Mouse (Mus musculus): ENCODE measurements at regions not wholly inside any gene's neighbourhood (a gene's known extent, or its start where the extent isn't known, plus 50 kb on each side); places are given as distances from the start of the nearest gene placed in this dataset.

GRCm38 (mm10) chr14:120642591-120642990, 164.3 kb downstream of the Rap2a start:
- in situ Hi-C loops (cut with MboI; ENCODE audit: low pct_unique_long_range_greater_than_20kb in 1 of 2, low sequenced_read_pairs in 2 of 2, unreplicated experiment in 1 of 2), result no loop called here

- in situ Hi-C loops (cut with MboI; ENCODE audit: low pct_unique_long_range_greater_than_20kb in 1 of 2, low sequenced_read_pairs in 2 of 2, unreplicated experiment in 1 of 2), result no loop called here
These were observed 173.8 kb downstream of the Rap2a start for GRCm38 (mm10) chr14:120652034-120652433.

GRCm38 (mm10) chr14:120660321-120660781, 182.1 kb downstream of the Rap2a start:
- in situ Hi-C loops (cut with MboI; ENCODE audit: low pct_unique_long_range_greater_than_20kb in 1 of 2, low sequenced_read_pairs in 2 of 2, unreplicated experiment in 1 of 2), result no loop called here

- in situ Hi-C loops (cut with MboI; ENCODE audit: low pct_unique_long_range_greater_than_20kb in 1 of 2, low sequenced_read_pairs in 2 of 2, unreplicated experiment in 1 of 2), result no loop called here
These were observed 182.9 kb downstream of the Rap2a start for GRCm38 (mm10) chr14:120661111-120661510.

GRCm38 (mm10) chr14:120669665-120670064, 191.4 kb downstream of the Rap2a start:
- in situ Hi-C loops (cut with MboI; ENCODE audit: low pct_unique_long_range_greater_than_20kb in 1 of 2, low sequenced_read_pairs in 2 of 2, unreplicated experiment in 1 of 2), result no loop called here

GRCm38 (mm10) chr14:120675752-120676151, 197.5 kb downstream of the Rap2a start:
- in situ Hi-C loops (cut with MboI; ENCODE audit: low pct_unique_long_range_greater_than_20kb in 1 of 2, low sequenced_read_pairs in 2 of 2, unreplicated experiment in 1 of 2), result no loop called here

- in situ Hi-C loops (cut with MboI; ENCODE audit: low pct_unique_long_range_greater_than_20kb in 1 of 2, low sequenced_read_pairs in 2 of 2, unreplicated experiment in 1 of 2), result no loop called here
These were observed 200.3 kb downstream of the Rap2a start for GRCm38 (mm10) chr14:120678533-120678932.

- in situ Hi-C loops (cut with MboI; ENCODE audit: low pct_unique_long_range_greater_than_20kb in 1 of 2, low sequenced_read_pairs in 2 of 2, unreplicated experiment in 1 of 2), result no loop called here
These were observed 200.8 kb downstream of the Rap2a start for GRCm38 (mm10) chr14:120679072-120679471.

- in situ Hi-C loops (cut with MboI; ENCODE audit: low pct_unique_long_range_greater_than_20kb in 1 of 2, low sequenced_read_pairs in 2 of 2, unreplicated experiment in 1 of 2), result no loop called here
These were observed 202.0 kb downstream of the Rap2a start for GRCm38 (mm10) chr14:120680272-120680671.

GRCm38 (mm10) chr14:120685263-120685662, 207.0 kb downstream of the Rap2a start:
- in situ Hi-C loops (cut with MboI; ENCODE audit: low pct_unique_long_range_greater_than_20kb in 1 of 2, low sequenced_read_pairs in 2 of 2, unreplicated experiment in 1 of 2), result no loop called here

GRCm38 (mm10) chr14:120685877-120686276, 207.6 kb downstream of the Rap2a start:
- in situ Hi-C loops (cut with MboI; ENCODE audit: low pct_unique_long_range_greater_than_20kb in 1 of 2, low sequenced_read_pairs in 2 of 2, unreplicated experiment in 1 of 2), result no loop called here

GRCm38 (mm10) chr14:120686751-120687150, 208.5 kb downstream of the Rap2a start:
- in situ Hi-C loops (cut with MboI; ENCODE audit: low pct_unique_long_range_greater_than_20kb in 1 of 2, low sequenced_read_pairs in 2 of 2, unreplicated experiment in 1 of 2), result no loop called here

GRCm38 (mm10) chr14:120699378-120699777, 211.6 kb upstream of the Ipo5 start:
- in situ Hi-C loops (cut with MboI; ENCODE audit: low pct_unique_long_range_greater_than_20kb in 1 of 2, low sequenced_read_pairs in 2 of 2, unreplicated experiment in 1 of 2), result no loop called here

- in situ Hi-C loops (cut with MboI; ENCODE audit: low pct_unique_long_range_greater_than_20kb in 1 of 2, low sequenced_read_pairs in 2 of 2, unreplicated experiment in 1 of 2), result no loop called here
These were observed 205.7 kb upstream of the Ipo5 start for GRCm38 (mm10) chr14:120705301-120705801.

- in situ Hi-C loops (cut with MboI; ENCODE audit: low pct_unique_long_range_greater_than_20kb in 1 of 2, low sequenced_read_pairs in 2 of 2, unreplicated experiment in 1 of 2), result no loop called here
These were observed 200.2 kb upstream of the Ipo5 start for GRCm38 (mm10) chr14:120710782-120711181.

- in situ Hi-C loops (cut with MboI; ENCODE audit: low pct_unique_long_range_greater_than_20kb in 1 of 2, low sequenced_read_pairs in 2 of 2, unreplicated experiment in 1 of 2), result no loop called here
These were observed 190.3 kb upstream of the Ipo5 start for GRCm38 (mm10) chr14:120720464-120721445.

- in situ Hi-C loops (cut with MboI; ENCODE audit: low pct_unique_long_range_greater_than_20kb in 1 of 2, low sequenced_read_pairs in 2 of 2, unreplicated experiment in 1 of 2), result no loop called here
These were observed 189.2 kb upstream of the Ipo5 start for GRCm38 (mm10) chr14:120721593-120722461.

GRCm38 (mm10) chr14:120722546-120723112, 188.4 kb upstream of the Ipo5 start:
- in situ Hi-C loops (cut with MboI; ENCODE audit: low pct_unique_long_range_greater_than_20kb in 1 of 2, low sequenced_read_pairs in 2 of 2, unreplicated experiment in 1 of 2), result no loop called here

GRCm38 (mm10) chr14:120728107-120728506, 182.9 kb upstream of the Ipo5 start:
- in situ Hi-C loops (cut with MboI; ENCODE audit: low pct_unique_long_range_greater_than_20kb in 1 of 2, low sequenced_read_pairs in 2 of 2, unreplicated experiment in 1 of 2), result no loop called here

All from mouse embryonic stem cell (cell line).